Mouse (Mus musculus) urinary bladder, postnatal 4 days (tissue): ENCODE data around the gene Iqsec1.

ENCODE experiments used
- DNase-seq, 2 experiments: peaks; one replicate each; pipeline ENCODE4 v3.0.0; 2021 to 2022; ENCODE audit warnings: low spot score in 2 of 2

The Iqsec1 gene

DNA sequence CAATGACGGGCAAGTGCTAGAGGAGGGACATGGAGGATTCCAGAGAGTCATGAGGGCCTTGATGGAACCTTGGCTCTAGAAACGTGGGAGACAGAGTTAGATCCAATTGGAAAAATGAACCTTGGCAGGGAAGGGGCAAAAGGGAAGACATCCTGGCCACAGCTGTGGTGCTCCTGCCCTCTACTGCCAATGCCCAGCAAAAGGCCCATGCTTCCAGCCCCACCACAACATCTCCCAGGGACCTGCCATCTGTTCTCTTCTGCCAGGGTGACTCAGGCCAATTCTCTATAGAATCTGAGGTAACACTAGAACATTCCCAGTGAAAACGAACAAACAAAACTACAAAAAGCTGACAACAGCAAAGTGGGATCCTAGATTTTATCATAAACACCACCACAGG is 173.1 kb downstream of the Iqsec1 start:
- DNase-seq, result no peak

DNA sequence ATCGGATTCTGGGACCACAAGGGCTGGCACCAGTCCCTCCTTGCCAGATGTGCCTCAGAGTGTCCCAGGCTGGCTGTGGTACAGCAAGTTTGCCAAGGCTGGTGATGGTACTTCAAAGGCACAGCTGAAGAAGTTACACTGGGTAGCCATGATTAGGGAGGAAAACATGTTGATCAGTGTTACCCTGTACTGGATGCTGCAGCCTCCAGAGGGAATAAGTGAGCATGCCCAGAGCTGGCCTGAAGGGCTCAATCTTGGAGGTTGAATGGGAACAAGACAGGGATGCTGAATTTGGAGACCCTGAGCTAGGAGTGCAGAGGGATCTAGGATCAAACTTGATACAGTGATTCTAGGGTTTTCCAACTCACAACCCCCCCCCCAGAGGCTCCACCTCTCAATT is 175.0 kb downstream of the Iqsec1 start:
- no peak for DNase-seq

DNA sequence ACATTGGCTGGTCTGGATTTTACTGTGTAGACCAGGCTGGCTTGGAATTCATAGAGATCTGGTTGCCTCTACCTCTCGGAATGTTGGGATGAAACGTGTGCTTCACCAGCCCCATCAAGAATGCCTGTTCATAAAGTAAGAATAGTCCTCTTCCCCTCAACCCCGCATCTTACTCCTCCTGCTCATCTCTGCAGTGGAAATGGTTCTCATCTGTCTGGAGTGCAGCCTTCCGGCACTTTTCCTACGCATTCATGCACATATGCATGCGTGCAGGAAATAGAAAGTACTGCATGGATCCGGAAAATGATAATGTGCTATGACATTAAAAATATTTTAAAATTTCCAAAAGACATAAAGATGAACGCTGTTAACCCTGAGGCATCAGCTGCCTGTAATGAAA is 175.9 kb downstream of the Iqsec1 start:
- DNase-seq, result no peak

DNA sequence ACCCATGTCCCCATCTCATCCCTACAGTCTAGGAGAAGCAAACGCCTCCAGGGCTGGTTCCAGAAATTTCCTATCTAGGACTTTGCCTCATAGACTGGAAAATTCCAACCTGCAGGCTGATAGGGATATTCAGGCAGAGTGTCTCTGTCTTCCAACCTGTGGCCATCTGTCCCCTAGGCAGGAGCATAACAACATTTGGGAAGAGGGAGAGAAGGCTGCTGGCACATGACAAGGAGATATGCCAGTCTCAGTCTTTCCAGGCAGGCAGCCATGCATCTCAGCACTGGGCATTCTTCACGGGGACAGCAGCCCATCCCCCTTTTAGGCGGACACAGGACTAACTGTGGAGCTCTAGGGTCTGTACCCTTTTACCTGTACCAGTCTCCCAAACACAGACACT is 176.4 kb downstream of the Iqsec1 start:
- DNase-seq, result no peak

DNA sequence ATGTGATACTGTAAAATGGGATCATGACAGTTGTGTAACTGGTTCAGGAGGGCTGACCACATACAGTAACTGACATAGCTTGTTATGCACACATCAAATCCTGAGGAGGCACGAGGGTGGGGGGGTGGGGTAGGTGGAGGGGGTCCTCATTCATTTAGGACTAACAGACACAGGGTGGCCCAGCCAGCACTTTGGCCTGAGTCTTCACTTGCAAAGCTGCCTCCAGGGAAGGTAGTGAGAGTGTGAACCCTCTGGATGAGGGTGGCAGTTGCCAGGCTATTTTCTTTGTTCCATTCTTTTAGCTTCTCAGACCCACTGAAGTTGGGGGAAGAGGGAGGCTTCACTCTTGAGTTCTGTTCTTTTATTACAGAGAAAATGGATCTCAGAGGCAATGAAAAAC is 177.9 kb downstream of the Iqsec1 start:
- DNase-seq, result no peak

DNA sequence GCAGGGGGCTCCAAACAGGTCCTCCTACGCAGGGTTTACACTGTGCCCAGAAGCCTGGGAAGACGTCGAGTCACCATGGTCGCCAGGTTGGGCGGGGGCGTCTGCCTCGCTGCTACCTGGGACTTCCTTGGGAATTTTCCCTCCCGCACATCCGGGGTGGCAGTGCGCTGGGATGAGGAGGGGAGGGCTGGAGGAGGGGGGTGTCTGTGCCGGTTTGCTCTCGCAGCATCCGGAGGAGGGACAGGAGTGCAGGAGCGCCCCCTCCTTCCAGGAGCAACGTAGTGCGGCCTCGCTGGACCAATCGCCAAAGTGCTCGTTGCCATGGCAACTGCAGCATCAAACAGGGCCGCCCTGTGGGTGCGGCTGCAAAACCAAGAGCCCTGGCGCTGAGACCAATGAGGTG is 178.5 kb downstream of the Iqsec1 start:
- peak; percentile 67 to 81 for DNase-seq

DNA sequence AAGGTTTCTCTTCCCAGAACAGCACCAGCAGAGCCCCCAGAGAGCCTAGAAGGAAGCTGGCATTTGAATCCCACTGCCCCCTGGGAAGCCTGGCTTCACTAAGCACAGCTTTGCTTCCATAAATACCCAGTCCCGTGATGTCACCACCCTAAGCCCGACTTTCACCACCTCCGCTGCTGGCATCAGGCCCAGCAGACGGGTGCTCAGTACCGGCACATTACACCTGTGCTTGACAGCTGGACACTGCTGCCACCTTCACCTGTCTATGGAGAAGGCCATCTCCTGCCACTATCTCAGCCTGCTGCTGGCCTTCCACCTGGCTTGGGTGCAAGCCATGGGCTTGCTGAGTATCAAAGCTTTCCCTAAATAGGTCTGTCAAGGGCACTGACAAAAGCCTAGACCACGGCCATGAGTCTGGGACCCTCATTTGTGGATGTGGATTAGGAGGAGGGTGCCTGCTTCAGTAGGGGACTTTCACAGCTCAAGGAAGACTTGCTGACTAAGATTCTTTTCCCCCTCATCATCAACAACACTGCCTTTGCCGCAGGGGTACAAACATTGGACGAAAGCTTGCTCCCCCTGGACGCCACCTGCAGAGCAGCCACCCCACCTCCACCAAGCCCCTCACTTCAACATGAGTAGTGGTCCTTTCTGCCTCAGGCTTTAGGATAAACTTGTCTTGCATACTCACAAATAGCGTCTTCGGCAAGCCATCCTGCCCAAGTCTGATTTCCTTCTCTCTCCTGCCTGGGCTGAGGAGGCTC is 179.2 kb downstream of the Iqsec1 start:
- no peak for DNase-seq

DNA sequence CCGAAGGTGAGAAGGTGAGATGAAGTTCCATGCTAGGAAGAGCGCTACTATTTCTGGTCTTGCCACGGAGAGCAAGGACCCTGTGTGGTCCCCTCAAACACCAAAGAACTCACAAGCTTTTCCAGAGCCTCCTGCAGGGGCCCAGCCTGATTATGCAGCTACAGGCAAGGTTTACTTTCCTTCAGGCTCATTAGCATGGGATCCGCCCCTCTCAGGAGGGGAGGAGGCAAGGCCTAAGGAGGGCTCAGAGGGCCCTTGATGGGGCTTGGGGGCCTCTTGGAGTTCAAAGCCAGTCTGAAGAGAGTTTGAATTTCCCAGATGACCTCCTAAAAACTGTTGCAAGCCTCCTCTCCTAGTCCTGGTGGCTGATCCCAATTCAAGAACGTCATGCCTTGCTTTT is 179.9 kb downstream of the Iqsec1 start:
- DNase-seq, result no peak

DNA sequence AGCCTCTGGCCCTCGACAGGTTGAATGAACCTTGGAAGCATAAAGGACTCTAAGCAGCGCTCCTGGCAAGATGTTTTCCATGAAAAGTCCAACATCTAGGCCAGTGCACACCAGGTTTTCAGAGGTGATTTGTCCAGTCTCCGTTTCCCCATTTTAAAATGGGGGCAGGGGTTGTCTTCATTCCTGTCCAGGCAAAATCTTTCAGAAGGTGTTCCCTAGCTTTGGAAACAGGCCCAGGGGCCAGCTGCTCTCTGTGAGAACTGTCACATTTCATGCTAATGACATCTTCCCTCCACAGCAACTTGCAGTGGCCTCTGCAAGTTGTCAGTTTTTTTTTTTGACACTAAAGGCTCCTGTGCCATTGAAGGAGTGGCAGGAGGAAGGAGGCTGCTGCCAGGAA is 180.4 kb downstream of the Iqsec1 start:
- no peak for DNase-seq

DNA sequence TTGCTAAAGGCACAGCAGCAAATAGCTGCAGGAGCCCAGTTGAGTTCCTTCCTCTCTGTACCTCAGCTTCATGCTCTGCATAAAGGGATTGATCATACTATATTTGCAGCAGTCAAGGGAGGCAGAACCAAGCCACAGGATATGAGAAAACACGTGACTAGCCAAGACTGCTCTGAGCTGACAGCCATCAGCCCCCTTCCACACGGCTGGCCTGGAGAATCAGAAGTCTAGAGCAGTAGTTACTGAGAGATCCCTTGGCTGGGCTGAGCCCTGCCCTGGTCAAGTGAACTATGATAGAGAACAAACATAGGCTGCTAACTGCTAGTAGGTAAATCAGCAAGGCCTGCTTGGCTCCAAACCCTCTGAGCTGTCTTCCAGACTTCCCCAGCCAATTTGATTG is 180.9 kb downstream of the Iqsec1 start:
- DNase-seq, result no peak

DNA sequence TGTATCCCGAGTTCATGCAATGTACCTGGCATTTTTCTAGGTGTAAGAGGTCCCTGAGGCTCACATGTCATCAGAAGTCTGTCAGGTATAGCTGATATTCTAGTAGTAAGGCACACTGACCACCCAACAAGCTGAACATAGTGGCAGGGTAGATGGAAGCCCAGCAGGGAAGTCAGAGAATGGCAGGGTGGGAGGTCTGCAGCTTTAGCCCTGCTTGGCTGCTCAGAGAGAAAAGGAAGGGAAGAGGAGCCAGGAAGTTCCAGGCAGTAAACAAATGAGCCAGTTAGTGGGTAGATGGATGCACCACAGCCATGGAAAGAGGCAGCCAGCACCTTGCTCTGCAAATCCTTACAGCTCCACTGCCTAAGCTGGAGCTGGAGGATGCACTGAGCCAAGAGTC is 181.7 kb downstream of the Iqsec1 start:
- no peak for DNase-seq

DNA sequence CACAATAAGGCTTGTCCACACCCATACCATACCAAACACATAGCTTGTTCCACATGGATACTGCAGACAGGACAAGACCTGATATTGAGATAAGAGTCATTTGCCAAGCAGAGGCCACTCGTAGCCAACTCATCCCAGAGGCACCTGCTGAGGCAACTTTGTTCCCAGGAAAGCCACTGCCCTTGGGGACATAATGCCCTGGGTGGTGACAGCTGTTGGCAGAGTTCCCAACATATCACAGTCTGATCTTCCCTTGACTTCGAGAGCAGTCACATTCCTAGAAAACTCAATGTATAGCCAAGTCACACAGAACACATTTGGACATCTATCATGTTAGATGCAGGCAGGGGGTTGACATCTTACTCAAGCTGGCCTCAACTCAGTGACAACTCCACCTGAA is 183.4 kb downstream of the Iqsec1 start:
- DNase-seq, result no peak

DNA sequence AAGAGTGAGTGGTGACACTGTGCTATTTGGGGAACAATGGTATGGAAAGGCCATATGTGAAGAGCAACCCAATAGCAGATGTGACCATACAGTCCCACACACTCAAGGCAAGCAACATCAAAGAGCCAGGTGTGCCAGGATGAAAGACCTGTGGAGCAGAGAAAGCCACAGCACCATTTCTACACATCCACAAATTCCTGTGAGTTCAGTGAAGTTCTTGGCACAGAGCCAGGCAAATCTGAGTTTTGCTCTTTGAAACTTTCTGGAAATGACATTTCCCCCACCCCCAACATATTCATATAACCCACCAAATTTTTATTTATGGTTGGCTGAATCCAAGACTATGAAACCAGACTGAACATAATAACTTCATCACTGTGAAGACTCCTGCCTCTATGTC is 183.8 kb downstream of the Iqsec1 start:
- DNase-seq, result no peak

DNA sequence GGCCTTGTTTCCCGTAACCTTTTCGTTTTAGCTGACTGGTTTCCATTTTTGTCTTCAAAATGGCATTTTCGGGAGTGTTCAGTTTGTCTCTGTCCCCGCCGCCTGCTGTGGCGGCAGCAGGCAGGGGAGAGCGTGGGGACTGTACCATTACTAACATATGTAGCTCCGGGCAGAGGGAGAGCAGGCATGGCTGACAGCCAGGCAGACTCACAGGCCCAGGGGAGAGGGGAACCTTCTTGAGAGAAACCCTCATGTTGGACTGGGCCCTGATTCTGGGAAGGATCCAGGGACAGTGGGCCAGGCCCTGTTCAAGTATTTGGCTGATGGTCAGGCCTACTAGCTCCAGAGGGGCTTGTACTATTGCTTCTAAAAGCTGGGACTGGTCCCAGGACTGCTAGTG is 185.9 kb downstream of the Iqsec1 start:
- peak in 1 of 2 experiments; percentile 32 for DNase-seq

DNA sequence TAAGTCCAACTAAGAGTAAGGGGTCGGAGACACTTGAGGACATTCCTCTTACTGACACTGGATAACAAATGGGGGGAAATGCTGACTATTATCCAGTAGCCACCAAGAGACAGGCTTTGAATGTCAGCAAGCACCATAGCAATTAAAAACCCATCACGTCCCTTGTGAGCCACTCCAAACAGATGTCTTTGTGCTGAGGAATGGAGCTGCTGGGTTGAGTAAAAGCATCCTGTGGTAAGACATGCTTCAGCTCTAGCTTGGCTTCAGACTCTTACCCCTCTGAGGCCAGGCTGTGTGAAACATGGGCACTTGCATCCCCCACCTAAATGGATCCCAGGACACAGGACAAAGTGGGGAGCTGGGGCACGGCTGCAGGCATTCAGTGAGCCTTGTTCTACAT is 186.4 kb downstream of the Iqsec1 start:
- DNase-seq, result no peak

DNA sequence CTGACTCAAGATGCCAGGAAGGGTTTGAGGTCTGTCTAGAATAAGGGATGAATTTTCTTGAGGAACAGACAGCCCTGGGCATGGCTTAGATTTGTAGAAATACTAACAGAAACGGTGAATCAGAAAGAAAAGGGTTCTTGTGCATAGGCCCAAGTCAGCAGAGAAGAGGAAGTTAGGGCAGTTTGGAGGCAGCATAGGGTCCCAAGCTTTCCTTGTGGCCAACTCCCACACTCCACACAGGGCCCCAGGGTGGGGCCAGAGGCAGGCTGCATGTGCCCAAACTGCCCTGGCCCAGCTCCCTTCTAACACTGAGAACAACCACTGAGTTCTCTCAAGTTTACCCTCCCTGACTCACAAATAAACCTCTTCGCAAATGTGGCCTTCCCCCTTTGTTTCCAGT is 187.7 kb downstream of the Iqsec1 start:
- no peak for DNase-seq

DNA sequence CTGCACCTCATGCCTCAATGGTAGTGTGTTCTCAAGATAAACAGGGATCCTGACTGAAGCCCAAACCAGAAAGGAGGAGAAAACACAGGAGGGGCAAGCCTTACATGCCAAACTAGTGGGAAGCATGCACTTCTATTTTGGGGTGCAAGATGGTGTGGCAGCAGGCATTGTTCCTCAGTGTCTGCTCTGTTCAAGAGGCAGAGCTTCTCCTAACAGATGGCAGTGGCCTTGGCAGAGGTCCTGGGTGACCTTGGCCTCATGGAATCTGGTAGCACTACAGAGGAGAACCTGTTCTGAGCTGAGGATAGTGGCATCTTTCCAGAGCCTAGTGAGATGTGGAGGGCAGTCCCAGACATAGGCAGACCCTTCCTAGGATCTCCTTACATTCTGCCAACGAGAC is 189.4 kb downstream of the Iqsec1 start:
- no peak for DNase-seq

DNA sequence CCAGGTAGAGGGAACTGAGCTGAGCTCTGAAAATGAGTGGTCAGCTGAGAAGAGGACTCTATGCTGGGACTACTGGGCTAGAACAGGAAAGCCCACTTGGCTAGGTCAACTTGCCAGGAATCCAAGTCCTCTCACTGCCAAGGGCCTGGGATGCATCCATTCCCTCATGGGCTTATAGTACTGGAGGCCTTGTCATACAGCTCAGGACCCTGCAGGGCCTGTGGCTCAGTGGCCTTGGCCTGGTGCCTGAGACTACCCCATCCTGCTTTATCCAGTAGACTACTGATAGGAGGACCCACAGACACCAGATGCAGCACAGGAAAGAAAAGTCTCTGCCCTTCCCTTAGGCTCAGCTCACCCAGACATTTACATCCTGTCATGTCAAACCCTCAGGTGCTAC is 190.3 kb downstream of the Iqsec1 start:
- no peak for DNase-seq

DNA sequence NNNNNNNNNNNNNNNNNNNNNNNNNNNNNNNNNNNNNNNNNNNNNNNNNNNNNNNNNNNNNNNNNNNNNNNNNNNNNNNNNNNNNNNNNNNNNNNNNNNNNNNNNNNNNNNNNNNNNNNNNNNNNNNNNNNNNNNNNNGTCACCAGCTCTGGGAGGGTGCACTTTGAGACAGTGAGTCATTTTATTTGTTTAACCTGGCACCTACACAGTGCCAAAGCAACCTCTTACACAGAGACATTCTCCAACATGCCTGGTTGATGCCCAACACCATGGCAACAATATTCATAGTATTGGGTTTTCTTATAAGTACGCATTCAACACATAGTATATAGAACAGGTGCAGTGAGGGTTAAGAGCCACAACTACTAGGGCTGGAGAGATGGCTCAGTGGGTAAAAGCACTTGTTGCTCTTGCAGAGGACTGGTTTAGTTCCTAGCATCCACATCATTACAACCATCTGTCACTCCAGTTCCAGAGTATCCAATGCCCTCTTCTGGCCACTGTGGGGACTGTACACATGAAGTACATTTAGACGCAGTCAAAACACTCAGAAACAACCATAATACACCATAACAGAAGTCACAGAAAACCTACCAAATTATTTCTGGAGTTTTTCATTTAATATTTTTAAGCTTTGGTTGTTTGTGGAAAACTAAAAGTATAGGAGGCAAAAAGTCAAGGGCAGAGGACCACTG is 191.4 kb downstream of the Iqsec1 start:
- no peak for DNase-seq

DNA sequence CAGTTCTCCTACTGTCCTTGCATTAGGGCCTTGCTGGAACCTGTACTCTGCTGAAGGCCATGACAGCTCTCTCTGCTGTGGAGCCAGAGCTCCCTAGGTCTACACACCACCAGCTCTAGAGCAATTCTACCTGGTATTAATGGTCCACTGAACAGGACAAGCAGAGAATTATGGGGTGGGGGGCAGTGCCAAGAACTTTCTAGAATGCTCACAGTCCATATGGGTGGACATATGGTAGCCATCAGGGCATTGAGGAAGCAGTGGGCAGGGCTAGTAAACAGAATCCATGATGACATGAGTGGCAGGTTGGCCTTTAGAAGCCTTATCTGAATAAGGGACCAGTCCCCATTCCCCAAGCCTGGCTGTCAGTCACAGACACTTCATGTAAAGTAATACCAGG is 197.6 kb downstream of the Iqsec1 start:
- DNase-seq, result no peak

DNA sequence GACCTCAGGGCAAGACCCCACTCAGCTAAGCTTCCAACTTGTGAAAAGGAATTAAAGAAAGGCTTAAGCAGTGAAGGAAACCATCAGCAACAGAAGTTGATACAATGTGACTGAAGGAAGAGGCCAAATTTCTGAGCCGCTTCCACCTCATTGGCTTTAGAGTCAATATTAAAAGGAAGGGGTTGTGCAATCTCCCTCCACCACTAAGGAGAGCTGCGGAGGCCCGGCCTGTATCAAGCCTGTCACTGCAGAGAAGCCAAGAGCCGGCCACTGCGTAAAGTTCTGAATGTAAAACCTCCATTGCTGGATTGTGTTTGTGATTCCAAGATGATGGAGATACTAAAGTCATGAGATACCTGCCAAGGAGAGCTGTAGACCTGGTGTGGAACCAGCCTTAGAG is 199.0 kb downstream of the Iqsec1 start:
- DNase-seq, result no peak

DNA sequence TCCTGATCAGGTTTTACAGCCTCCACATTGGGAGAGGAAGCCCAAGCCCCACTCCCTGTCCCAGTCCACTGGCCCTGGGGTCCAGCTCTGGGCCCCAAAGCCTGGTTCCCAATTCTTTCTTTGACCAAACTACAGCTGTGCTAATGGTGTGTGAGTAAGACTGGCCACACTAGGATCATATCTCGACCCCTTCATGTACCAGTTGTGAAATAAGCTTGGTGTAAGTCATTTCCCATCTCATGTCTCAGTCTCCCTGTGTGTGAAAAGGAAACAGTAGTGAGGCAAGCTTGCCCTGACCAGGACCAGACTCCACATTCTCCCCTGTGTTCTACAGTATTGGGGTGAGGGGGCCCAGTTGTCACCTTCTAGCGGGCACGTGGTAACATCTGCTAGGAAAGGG is 200.9 kb downstream of the Iqsec1 start:
- no peak for DNase-seq

DNA sequence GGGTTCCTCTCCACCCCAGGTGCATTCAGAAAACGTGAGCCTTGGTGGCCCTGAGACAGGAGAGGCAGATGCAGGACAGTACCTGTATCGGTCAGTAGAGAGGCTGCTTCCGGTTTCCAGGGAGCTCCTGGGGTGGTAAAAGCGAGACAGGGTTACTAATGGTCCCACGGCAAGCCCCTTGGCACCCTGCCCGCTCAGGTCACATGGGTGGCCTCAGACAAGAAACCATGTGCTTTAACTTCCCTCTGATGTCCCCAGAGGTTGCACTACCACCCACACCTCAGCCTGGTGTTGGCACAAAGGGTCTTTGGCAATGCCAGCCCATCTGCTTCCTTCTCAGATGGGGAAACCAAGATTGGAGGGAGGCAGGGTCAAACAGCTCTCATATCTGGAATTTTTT is 201.4 kb downstream of the Iqsec1 start:
- DNase-seq, result no peak

DNA sequence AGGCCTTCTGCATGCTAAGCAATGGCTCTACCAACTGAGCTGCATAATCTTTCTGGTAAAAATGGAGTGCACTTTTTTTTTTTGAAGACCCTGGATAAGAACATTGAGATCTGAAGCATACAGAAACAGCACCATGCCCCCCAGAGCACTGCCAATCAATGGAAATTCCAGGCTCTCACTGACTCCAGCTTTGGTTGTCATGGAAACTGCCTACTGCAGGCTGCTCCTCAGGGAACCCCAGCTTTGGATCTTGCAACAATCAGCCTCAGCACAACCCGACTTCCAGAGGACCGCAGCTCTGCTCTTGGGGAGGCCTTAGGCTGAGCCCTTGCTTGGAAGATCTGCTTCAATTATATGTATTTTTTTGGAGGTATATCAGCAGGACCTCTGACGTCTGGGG is 201.9 kb downstream of the Iqsec1 start:
- no peak for DNase-seq
